Mouse (Mus musculus) hindbrain, embryonic 15.5 days (tissue): ENCODE measurements at regions not wholly inside any gene's neighbourhood (a gene's known extent, or its start where the extent isn't known, plus 50 kb on each side); places are given as distances from the start of the nearest gene placed in this dataset.
"Not testable (repeated sequence)": the region's sequence is repeated elsewhere in the genome, so short reads cannot be mapped to it uniquely, and the experiment has no call there.

Experiments
- ATAC-seq: fragments of 200-750 bp; cut with Nextera tagmentation; 2 replicates; pipeline ENCODE4 v1.8.0; 2017; ENCODE audit warnings: low read depth, moderate number of reproducible peaks, moderate TSS enrichment; ENCODE audit not compliant: low FRiP score
- H3K27ac ChIP-seq: fragments of 300-500 bp; sonication (generic); replicated peaks from 2 replicates; pipeline ENCODE4 v1.5.1; 2015; ENCODE audit warnings: mild to moderate bottlenecking, inconsistent platforms
- H3K27me3 ChIP-seq: fragments of 300-500 bp; sonication (generic); 2 replicates; pipeline ENCODE4 v1.6.1; 2015; ENCODE audit warnings: control low read depth, inconsistent platforms
- H3K36me3 ChIP-seq: fragments of 300-500 bp; sonication (generic); 2 replicates; pipeline ENCODE4 v1.6.1; 2015; ENCODE audit warnings: control low read depth, inconsistent platforms
- H3K4me1 ChIP-seq: fragments of 300-500 bp; sonication (generic); replicated peaks from 2 replicates; pipeline ENCODE4 v1.6.1; 2015; ENCODE audit warnings: control low read depth, inconsistent platforms
- H3K4me2 ChIP-seq: fragments of 300-500 bp; sonication (generic); 2 replicates; pipeline ENCODE4 v1.6.1; 2015; ENCODE audit warnings: moderate library complexity, mild to moderate bottlenecking, inconsistent platforms
- H3K4me3 ChIP-seq: fragments of 300-500 bp; sonication (generic); 2 replicates; pipeline ENCODE4 v1.5.1; 2015; ENCODE audit warnings: mild to moderate bottlenecking, inconsistent platforms
- H3K9ac ChIP-seq: fragments of 300-500 bp; sonication (generic); 2 replicates; pipeline ENCODE4 v1.6.1; 2015; ENCODE audit warnings: inconsistent platforms
- H3K9me3 ChIP-seq: fragments of 300-500 bp; sonication (generic); 2 replicates; pipeline ENCODE4 v1.6.1; 2016; ENCODE audit warnings: control low read depth, inconsistent platforms
- WGBS: fragments of 180-500 bp; shearing (Covaris S2); methylation state at CpG from one replicate; pipeline ENCODE4 v1.1.7; 2015; 5-methylcytosine and 5-hydroxymethylcytosine counted together

GRCm38 (mm10) chr3:81829966-81830599 lies 102.3 kb upstream of the Ctso start:
- peak; percentile 95 for ATAC-seq
- Histone ChIP-seq H3K9ac (no peak overlapping the region), H3K4me1 (0 out of 2 replicates have a peak, but pooled peaks cover 7% of the 10 kb centered on the region), H3K27ac (peak overlapping the region; percentile 48; the same call in 1 of the 2 replicates), H3K36me3 (no peaks in the 10 kb centered on the region), H3K4me3 (no peak overlapping the region), H3K4me2 (no peak overlapping the region), H3K9me3 (no peaks in the 10 kb centered on the region), H3K27me3 (no peaks in the 10 kb centered on the region)

- Histone ChIP-seq H3K4me3 (no peak overlapping the region), H3K4me2 (peak overlapping the region; percentile 9; the same call in 1 of the 2 replicates), H3K27me3 (no peaks in the 10 kb centered on the region), H3K36me3 (no peaks in the 10 kb centered on the region), H3K9me3 (no peaks in the 10 kb centered on the region), H3K27ac (no peak overlapping the region), H3K4me1 (peaks cover 5% of the 10 kb centered on the region; the same call in 1 of the 2 replicates), H3K9ac (no peak overlapping the region)
- 13% methylated on average over 11 of the region's 11 CpGs for WGBS
- no peak for ATAC-seq
Measured at GRCm38 (mm10) chr3:81835380-81836157, 96.8 kb upstream of the Ctso start.

- 90% methylated on average over 7 of the region's 7 CpGs for WGBS
- H3K27me3 ChIP-seq: no peaks in the 10 kb centered on the region
- no peak for ATAC-seq
- no peaks in the 10 kb centered on the region for H3K9me3 ChIP-seq
- no peak overlapping the region for H3K9ac ChIP-seq
- H3K4me3 ChIP-seq: no peak overlapping the region
- H3K36me3 ChIP-seq: no peaks in the 10 kb centered on the region
- peaks cover 5% of the 10 kb centered on the region; the same call in 1 of the 2 replicates for H3K4me1 ChIP-seq
- no peak overlapping the region for H3K27ac ChIP-seq
- H3K4me2 ChIP-seq: no peak overlapping the region
Measured at GRCm38 (mm10) chr3:81836478-81836877, 95.9 kb upstream of the Ctso start.

- not testable (repeated sequence) for H3K9me3 ChIP-seq, H3K4me2 ChIP-seq, H3K27ac ChIP-seq, H3K9ac ChIP-seq, H3K4me3 ChIP-seq, H3K36me3 ChIP-seq, H3K27me3 ChIP-seq, ATAC-seq, H3K4me1 ChIP-seq
- whole genome bisulfite sequencing: 91% methylated on average over 9 of the region's 9 CpGs
Measured at GRCm38 (mm10) chr3:81838121-81838520, 94.3 kb upstream of the Ctso start.

- WGBS: 94% methylated on average over 1 of the region's 1 CpGs
- Histone ChIP-seq H3K9me3 (no peaks in the 10 kb centered on the region), H3K4me1 (no peaks in the 10 kb centered on the region), H3K36me3 (no peaks in the 10 kb centered on the region), H3K9ac (no peak overlapping the region), H3K4me2 (no peak overlapping the region), H3K27ac (no peak overlapping the region), H3K27me3 (no peaks in the 10 kb centered on the region), H3K4me3 (no peak overlapping the region)
- no peak for ATAC-seq
Measured at GRCm38 (mm10) chr3:81864487-81864886, 67.9 kb upstream of the Ctso start.
